Mouse (Mus musculus) ES-Bruce4 (cell line): ENCODE measurements at regions not wholly inside any gene's neighbourhood (a gene's known extent, or its start where the extent isn't known, plus 50 kb on each side); places are given as distances from the start of the nearest gene placed in this dataset.

Experiments used
- H3K27ac ChIP-seq: 2 replicates; pipeline ENCODE4 v1.5.1; 2012; ENCODE audit warnings: low read length, inconsistent platforms; ENCODE audit not compliant: insufficient read depth
- H3K27me3 ChIP-seq: 2 replicates; pipeline ENCODE4 v1.6.1; 2012; ENCODE audit warnings: mild to moderate bottlenecking, low read length, inconsistent platforms; ENCODE audit not compliant: control insufficient read depth, poor library complexity, insufficient read depth, severe bottlenecking
- H3K36me3 ChIP-seq: 2 replicates; pipeline ENCODE4 v1.6.1; 2012; ENCODE audit warnings: inconsistent platforms, mild to moderate bottlenecking, low read length, moderate library complexity; ENCODE audit not compliant: control insufficient read depth, poor library complexity, insufficient read depth, severe bottlenecking
- H3K4me1 ChIP-seq: one replicate; pipeline ENCODE4 v1.8.1; 2011; ENCODE audit warnings: low read length; ENCODE audit not compliant: control insufficient read depth, insufficient read depth
- H3K4me3 ChIP-seq: 2 replicates; pipeline ENCODE4 v1.5.1; 2011; ENCODE audit warnings: low read depth, mild to moderate bottlenecking, low read length
- H3K9ac ChIP-seq: 2 replicates; pipeline ENCODE4 v1.6.1; 2012; ENCODE audit warnings: low read depth, mild to moderate bottlenecking, inconsistent platforms; ENCODE audit not compliant: poor library complexity, severe bottlenecking
- H3K9me3 ChIP-seq: replicated peaks from 2 replicates; pipeline ENCODE4 v1.6.1; 2012; ENCODE audit warnings: mild to moderate bottlenecking, low read length, inconsistent platforms; ENCODE audit not compliant: control insufficient read depth, poor library complexity, insufficient read depth, severe bottlenecking
- CTCF ChIP-seq: IDR thresholded peaks from one replicate; pipeline ENCODE4 v1.8.1; 2011; ENCODE audit warnings: low read depth, low read length
- EP300 ChIP-seq: IDR thresholded peaks from 2 replicates; pipeline ENCODE4 v1.6.1; 2011; ENCODE audit warnings: low read depth, low read length; ENCODE audit not compliant: insufficient read depth
- POLR2A ChIP-seq: IDR thresholded peaks from one replicate; pipeline ENCODE4 v1.8.1; 2011; ENCODE audit warnings: low read length; ENCODE audit not compliant: insufficient read depth

DNA sequence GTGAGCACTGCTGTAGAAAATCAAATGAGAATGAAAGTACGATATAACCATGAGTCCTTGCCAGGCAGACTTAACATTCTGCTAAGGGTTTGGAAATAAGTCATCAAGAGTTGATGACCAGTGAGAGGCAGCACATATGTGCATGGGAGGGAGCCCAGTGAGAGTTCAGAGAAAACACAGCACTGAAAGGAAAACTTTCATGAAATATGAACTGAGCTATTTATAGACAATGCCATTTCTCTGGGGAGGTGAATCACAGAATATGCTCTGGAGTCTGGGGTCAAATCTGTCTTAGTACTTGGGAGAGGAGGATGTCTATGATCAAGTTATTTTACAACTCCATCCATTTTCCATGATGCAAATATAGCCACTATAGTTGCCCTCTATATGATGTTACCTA lies 579.4 kb upstream of the Isx start:
- TF ChIP-seq EP300 (no peak), CTCF (no peak), POLR2A (no peak)
- H3K27ac ChIP-seq, result no peak overlapping the region
- H3K4me3 ChIP-seq, result no peak overlapping the region
- H3K4me1 ChIP-seq, result no peaks in the 10 kb centered on the region
- no peak overlapping the region for H3K9ac ChIP-seq
- H3K9me3 ChIP-seq, result no peaks in the 10 kb centered on the region
- H3K36me3 ChIP-seq, result no peaks in the 10 kb centered on the region
- H3K27me3 ChIP-seq, result no peaks in the 10 kb centered on the region

DNA sequence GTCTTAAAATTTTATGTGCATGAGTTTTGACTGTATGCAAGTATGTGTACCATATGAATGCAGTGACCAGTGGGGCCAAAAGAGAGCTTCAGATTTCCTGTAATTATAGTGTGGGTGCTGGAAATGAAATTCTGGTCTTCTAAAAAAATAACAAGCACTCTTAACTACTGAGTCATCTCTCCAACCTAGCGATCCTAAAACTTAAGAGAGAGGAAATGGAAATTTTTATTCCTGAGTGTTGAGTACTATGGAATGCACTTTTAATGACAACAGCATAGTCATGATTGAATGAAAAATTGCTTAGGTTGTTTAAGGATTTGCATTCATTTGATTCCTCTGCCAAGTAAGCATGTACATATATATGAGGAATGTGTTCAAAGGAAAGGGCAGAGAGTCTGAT lies 575.3 kb upstream of the Isx start:
- no peaks in the 10 kb centered on the region for H3K27me3 ChIP-seq
- no peaks in the 10 kb centered on the region for H3K9me3 ChIP-seq
- H3K4me1 ChIP-seq, result no peaks in the 10 kb centered on the region
- H3K9ac ChIP-seq, result no peak overlapping the region
- no peak for TF ChIP-seq EP300
- TF ChIP-seq CTCF, result no peak
- no peak for TF ChIP-seq POLR2A
- no peaks in the 10 kb centered on the region for H3K36me3 ChIP-seq
- no peak overlapping the region for H3K4me3 ChIP-seq
- H3K27ac ChIP-seq, result no peak overlapping the region

DNA sequence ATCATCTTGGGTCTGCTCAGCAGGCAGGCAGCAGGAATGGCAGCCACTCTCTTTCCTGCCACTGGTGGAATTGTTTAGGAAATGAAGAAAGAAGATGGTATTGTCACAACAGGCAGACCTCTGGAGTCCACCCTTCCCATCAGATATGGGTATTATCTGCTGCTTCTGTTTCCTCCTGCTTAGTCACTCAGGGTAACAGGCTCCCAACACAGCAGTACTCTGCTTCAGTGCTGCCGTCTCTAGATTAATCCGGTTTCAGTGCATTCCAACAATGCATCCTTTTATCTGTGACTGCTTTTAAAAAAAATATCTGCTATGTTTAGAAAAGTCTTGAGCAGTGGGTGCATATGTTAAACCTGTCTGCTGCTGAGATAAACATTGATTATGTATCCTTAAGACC lies 563.2 kb upstream of the Isx start:
- TF ChIP-seq POLR2A, result no peak
- no peak for TF ChIP-seq EP300
- TF ChIP-seq CTCF, result no peak
- H3K4me1 ChIP-seq, result no peaks in the 10 kb centered on the region
- H3K9me3 ChIP-seq, result no peaks in the 10 kb centered on the region

DNA sequence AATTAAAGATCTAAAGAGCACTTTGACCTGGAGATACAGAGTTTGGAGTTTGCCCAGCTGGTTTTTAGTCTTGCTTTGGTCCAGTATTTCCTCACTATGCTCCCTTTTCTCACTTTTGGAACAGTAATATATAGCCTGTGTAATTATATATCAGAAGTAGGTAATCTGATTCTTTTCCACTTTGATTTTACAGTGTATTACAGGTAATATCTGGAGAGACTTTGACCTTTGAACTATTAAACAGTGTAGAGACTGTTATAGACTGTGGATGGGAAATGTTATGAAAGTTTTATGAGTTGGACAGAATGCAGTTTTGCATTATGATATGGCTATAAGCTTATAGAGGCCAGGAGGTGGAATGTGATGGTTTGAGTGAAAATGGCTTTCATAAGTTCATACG lies 557.6 kb upstream of the Isx start:
- TF ChIP-seq POLR2A (no peak), CTCF (no peak), EP300 (no peak)

More for the DNA sequence above, 563.2 kb upstream of the Isx start:
- Histone ChIP-seq H3K27ac (no peak overlapping the region), H3K36me3 (no peaks in the 10 kb centered on the region), H3K27me3 (no peaks in the 10 kb centered on the region), H3K4me3 (no peak overlapping the region), H3K9ac (no peak overlapping the region)

DNA sequence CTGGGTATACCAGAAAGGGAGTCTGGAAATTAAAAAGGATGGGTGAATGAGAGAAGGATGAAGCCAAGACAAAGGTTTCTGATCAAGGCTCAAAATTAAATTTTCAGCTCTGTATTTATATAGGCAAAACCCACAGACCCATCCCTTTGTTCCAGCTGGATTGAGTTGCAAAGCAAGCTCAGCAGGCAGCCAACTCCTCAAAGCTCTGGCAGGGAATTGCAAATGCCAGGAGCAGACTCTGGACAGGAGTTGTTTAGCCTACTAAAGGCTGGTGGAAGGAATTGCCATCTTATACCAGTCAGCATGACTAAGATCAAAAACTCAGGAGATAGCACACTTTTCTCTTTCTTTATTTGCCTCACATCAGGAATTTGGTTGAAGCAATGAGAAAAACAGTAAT lies 545.5 kb upstream of the Isx start:
- Histone ChIP-seq H3K27ac (peak overlapping the region; percentile 90), H3K9ac (no peak overlapping the region), H3K4me1 (no peaks in the 10 kb centered on the region), H3K9me3 (peaks cover 31% of the 10 kb centered on the region), H3K36me3 (no peaks in the 10 kb centered on the region), H3K4me3 (no peak overlapping the region), H3K27me3 (no peaks in the 10 kb centered on the region)
- TF ChIP-seq CTCF (no peak), EP300 (peak; percentile 88), POLR2A (no peak)

More for the DNA sequence above, 557.6 kb upstream of the Isx start:
- H3K4me1 ChIP-seq, result no peaks in the 10 kb centered on the region
- no peak overlapping the region for H3K9ac ChIP-seq
- H3K4me3 ChIP-seq, result no peak overlapping the region
- no peak overlapping the region for H3K27ac ChIP-seq
- H3K9me3 ChIP-seq, result no peaks in the 10 kb centered on the region
- no peaks in the 10 kb centered on the region; the same call in 1 of the 2 replicates for H3K27me3 ChIP-seq
- H3K36me3 ChIP-seq, result no peaks in the 10 kb centered on the region

DNA sequence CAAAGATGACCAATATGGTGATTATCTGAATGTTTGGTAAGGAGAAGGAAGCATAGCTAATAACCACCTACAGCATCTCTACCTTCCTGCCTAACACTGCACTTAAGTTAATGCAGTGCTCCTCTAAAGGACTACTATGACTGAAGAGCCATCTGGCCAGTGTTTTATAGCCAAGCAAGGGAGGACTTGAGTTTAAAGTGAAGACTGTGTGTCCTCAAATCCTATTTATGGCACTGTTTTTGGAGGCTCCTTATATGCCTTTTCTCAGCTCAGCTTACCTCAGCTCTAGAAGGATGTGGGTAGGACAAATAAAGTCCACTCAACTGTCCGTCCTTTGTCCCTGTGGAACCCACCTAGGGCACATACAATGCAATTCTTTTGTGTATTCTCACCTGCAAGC lies 529.0 kb upstream of the Isx start:
- Histone ChIP-seq H3K27ac (no peak overlapping the region), H3K9me3 (peaks cover 10% of the 10 kb centered on the region), H3K27me3 (no peaks in the 10 kb centered on the region), H3K4me1 (no peaks in the 10 kb centered on the region), H3K36me3 (no peaks in the 10 kb centered on the region), H3K9ac (no peak overlapping the region), H3K4me3 (no peak overlapping the region)
- no peak for TF ChIP-seq CTCF
- no peak for TF ChIP-seq POLR2A
- no peak for TF ChIP-seq EP300
